Mouse (Mus musculus): Measurements from ENCODE around the gene Gm49333.

GRCm38 (mm10) chr16:20672965-20673705, 61.7 kb downstream of the Gm49333 start:
- TF ChIP-seq CTCF (IDR thresholded peaks at IDR 0.05; ENCODE audit: borderline replicate concordance, insufficient read depth, low read depth, low read length) (no peak), POLR2A (IDR thresholded peaks at IDR 0.05; ENCODE audit: borderline replicate concordance, insufficient read depth, low read length) (no peak)
